Mouse (Mus musculus): Measurements from ENCODE around the gene Mfap2.

GRCm38 (mm10) chr4:141014856-141015255 lies 4.6 kb downstream of the Mfap2 start:
- TF ChIP-seq POLR2A (IDR thresholded peaks at IDR 0.05; ENCODE audit: extremely low read depth, insufficient read depth, low read length) (no peak), CTCF (IDR thresholded peaks at IDR 0.05; ENCODE audit: low read depth, low read length) (no peak)

Measured in liver, adult 2 months (tissue).